Mouse (Mus musculus) mesoderm, embryonic 11.5 days (tissue): ENCODE measurements around the gene Cphx1.
"Not testable (repeated sequence)": the region's sequence is repeated elsewhere in the genome, so short reads cannot be mapped to it uniquely, and the experiment has no call there.

ENCODE experiments used
- DNase-seq: peaks from one replicate; pipeline ENCODE4 v3.0.0-alpha.2; 2012; ENCODE audit warnings: low read depth, low spot score

The Cphx1 gene

GRCm38 (mm10) chr14:25938004-25938403 is at the start of gene Cphx1:
TSS of gene Cphx1 (plus strand) at chr14:25938304.
- not testable (repeated sequence) for DNase-seq

DNA sequence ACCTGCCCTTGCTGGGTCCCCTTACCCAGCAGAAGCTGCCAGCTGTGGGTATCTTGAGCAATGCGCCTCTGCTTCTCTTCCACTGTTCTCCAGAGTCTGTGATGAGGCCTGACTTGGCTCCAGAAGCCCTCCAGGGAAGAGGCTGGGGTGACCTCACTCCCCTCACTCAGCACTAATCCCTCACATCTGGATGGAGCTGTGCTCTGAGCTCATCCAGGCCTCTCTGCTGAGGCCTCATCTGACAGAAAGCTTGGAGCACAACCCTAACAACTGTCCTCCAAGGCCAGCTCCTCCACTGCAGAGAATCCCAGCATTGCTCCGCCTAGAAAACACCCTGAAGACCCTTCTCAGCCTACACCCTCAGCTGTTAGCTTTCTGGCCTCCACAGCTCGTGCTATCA is 43.5 kb upstream of the Cphx1 start:
- DNase-seq: not testable (repeated sequence)

DNA sequence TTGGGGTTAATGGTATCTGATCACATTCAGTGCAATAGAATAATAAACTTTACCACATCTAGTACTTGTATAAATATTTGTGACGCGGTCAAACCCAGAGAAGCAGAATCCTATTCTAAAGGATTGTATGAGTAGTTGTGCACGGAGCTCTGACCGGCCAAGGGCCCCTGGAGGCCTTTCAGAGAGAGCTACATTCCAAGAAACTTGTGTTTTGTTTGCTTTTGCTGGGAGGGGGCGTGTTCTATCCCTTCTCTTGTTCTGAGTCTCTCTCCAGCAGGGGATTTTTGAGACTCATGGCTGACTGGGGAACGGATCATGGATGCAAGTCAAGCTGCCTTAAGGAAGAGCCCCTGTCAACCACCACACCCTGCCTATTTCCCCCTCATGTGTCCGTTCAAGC is 42.4 kb upstream of the Cphx1 start:
- DNase-seq: not testable (repeated sequence)

DNA sequence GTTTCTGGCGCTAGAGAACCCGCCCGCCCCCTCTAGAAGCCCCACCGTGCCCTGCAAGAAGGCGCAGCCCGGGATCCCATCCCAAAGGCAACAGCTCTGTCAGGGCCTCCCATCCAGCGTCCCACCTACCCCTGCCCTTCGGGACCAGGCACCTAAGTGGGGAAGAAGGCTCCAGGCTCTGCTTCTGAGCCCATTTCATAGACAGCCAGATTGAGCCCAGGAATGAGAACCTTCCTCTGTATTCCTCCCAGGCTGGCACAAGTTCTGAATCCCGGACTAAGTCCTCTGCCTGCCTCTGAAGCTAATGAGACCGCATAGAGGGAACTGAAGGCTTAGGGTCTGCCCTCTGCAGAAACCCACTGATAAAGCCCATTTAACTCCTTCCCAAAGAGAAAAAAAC is 35.1 kb upstream of the Cphx1 start, which contains the start of gene Plac9a:
Gene Plac9a, minus strand, starts transcription at position 101 of the 400 bp plus-strand sequence.
- not testable (repeated sequence) for DNase-seq

GRCm38 (mm10) chr14:25905243-25905642 is 32.9 kb upstream of the Cphx1 start:
- DNase-seq: not testable (repeated sequence)

- not testable (repeated sequence) for DNase-seq
Measured at GRCm38 (mm10) chr14:25907272-25907671, 30.8 kb upstream of the Cphx1 start.

- DNase-seq: not testable (repeated sequence)
Measured at GRCm38 (mm10) chr14:25908976-25909375, 29.1 kb upstream of the Cphx1 start.

DNA sequence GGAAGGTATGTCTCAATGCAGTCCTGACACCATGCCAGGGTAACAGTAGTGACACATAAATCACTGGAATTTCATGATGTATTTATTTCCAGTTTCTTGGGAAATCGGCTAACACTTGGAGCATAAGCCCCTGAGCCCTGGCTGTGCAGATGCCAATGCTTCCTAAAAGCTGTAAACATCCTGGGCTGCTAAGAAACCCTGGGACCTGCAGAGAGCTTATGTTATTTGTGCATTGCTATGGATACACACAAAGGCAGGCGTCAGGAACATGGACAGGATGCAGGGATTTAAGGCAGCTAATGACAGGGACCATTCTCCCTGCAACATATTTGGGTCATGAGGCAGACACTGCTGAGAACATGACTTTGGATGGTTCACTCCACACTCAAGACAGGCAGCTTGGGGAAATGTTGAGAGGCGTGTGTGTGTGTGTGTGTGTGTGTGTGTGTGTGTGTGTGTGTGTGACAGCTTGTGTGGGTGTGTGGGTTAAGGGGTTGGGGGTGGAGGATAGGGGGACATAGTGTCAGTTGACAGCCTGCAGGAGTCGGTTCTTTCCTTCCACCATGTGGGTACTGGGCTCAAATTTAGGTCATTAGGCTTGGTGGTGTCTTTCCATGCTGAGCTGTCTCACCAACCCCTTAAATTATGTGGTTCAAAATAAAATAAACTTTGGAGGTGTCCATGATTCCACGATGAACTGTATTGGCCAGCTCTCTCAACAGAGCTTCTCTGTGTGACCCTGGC is 19.5 kb upstream of the Cphx1 start:
- DNase-seq: not testable (repeated sequence)

GRCm38 (mm10) chr14:25926814-25927561 is 11.1 kb upstream of the Cphx1 start:
- DNase-seq: not testable (repeated sequence)

DNA sequence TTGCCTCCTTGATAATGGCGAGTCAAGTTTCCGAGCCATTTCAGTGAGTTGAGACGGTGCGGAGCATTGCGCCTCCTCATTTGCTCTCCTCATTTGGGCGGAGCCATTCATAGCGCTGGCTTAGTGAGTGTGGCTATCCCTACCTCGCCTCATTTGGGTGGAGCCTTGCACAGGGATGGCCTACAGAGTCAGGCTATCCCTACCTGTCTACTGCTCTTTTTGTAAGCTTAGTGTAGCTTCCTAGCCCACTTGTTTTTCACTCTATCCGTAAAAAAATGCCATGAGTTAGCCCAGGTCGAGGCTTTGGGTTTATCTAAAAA is 10.6 kb upstream of the Cphx1 start, which contains the start of gene Tmem254a:
Gene Tmem254a, minus strand, starts transcription at position 111 of the 320 bp plus-strand sequence.
- DNase-seq: not testable (repeated sequence)

- DNase-seq: not testable (repeated sequence)
Measured at GRCm38 (mm10) chr14:25936867-25937630, 1.1 kb upstream of the Cphx1 start.

GRCm38 (mm10) chr14:25957861-25958260 is 19.8 kb downstream of the Cphx1 start:
- DNase-seq: not testable (repeated sequence)

DNA sequence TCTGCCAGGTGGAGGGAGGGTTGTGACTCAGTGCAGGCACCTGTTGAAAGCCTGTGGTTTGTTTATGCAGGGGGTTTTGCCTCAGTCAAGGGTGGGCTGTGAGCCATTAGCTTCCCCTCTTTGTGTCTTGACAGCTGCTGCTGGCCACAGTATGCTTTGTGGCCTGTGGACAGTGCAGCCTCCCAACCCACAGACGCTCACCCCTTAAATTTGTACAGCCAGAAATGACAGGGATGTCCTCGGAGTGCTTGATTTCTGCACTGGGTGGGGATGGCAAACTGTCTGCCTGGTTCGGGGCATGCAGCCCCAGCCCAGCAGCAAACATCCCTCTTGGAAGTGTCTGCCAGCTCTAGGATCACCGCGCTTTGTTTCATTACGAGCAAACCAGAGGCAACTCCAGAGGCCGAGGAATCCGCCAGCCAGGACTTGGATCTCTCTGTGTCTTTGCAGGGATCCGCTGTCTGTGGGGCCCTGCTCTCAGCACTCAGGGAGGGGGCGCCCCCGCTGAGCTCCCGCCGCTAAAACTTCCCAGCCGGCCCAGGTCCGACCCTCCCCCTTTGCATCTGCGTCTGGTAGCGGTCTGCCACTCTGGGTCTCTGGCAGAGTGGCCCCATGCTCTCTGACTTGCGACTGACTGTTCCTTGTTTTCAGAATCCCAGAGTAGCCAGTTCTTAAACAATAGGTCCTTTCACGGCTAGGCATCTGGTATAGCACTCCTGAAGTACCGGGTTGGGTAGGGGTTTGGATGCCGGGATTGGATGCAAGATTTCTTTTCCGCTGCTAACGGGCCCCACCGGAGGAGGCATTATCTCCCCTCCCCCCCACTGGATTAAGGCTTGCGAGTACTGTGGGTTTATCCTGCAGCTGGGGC is 40.5 kb downstream of the Cphx1 start, which contains the start of gene Duxbl1:
Gene Duxbl1, plus strand, starts transcription at position 207 of the 871 bp plus-strand sequence.
- not testable (repeated sequence) for DNase-seq

DNA sequence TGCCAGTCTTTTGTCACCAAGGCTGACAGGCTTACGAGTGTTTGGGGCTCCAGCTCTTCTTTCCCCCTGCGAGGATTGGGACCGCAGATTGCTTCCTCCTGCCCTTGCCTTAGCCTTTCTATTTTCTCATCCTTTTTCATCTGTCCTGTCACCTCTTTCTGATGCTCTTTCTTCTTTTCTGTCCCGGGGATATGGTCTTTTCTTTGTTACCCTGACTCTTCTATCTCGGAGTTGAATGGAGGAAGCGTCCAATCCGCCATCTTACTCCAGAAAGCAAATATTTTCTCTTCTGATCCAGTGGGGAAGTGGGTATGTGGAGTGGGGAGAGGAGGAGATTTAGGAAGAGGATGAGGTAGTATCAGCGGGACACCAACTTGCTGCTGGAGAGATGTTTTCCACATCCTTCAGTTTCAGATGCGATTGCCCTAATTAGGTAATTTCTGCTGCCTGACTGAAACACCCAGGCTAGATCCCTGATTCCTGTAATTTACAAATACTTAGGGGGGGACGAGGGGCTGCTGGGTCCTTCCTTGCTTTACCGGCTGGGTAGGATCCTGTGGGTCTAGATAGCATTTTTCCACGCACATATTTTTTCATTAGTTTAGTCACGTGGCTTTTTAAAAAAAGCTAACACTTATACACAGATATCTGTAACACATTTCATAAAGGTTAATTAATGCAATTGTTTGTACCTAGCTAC is 41.3 kb downstream of the Cphx1 start:
- not testable (repeated sequence) for DNase-seq

DNA sequence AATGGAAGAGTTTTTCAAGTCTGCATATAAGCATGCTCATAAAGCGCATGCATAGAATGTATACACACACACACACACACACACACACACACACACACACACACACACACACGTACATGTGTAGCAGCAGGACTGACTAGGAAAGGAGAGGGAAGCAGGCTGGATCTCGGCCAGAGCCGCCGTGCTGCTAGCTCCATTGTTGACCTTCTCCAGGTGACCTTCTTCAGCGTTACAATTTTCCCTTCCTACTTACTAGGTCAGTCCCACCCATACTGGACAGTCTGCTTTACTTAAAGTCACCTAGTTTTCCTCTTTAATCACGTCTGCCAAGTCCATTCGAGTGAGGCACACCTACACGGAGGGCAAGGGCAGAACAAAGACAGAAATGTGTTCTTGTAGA is 43.8 kb downstream of the Cphx1 start:
- not testable (repeated sequence) for DNase-seq
